Mouse (Mus musculus) gastrocnemius, adult 8-10 months (tissue): ENCODE data around the gene Gga2. TPM values are rescaled to one million over a fixed set of nuclear protein-coding genes. Genes with fewer than 3 reads are reported as not detected.
A peak's percentile ranks its signal among the peaks of the same experiment; 100 is the strongest.

Source experiments
- DNase-seq, 2 experiments: peaks; one replicate each; pipeline ENCODE4 v3.0.0; 2022; ENCODE audit warnings: low spot score in 2 of 2
- total RNA-seq, 4 experiments: library from RNA; stranded (reverse); gene quantifications; 2 replicates each; pipeline ENCODE4 v1.2.4; 2022

Gga2 gene
- total RNA-seq, 4 experiments from 2014 or later = 13.3 to 17.0 (median 15.2) TPM

GRCm38 (mm10) chr7:122012370-122012769 lies 8.7 kb downstream of the Gga2 start:
- DNase-seq = no peak

- no peak for DNase-seq
Observed at GRCm38 (mm10) chr7:122000396-122000795, 20.6 kb downstream of the Gga2 start.

DNA sequence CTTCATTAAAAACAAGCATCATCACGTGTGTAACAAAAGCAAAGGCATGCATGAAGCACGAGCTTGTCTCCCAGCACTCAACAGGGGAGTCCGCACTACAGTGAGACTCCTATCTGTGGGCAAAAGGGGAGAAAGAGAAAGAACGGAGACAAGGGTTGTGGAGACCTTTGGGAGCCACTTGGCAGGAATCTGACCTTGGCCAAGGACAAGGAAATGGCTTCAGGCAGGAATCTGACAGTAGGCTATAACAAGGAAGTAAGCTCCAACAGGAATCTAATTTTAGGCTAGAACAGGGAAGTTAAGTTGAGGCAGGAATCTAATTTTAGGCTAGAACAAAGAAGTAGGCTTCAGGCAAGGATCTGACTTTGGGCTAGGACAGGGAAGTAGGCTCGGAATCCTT lies 25.1 kb downstream of the Gga2 start:
- no peak for DNase-seq

DNA sequence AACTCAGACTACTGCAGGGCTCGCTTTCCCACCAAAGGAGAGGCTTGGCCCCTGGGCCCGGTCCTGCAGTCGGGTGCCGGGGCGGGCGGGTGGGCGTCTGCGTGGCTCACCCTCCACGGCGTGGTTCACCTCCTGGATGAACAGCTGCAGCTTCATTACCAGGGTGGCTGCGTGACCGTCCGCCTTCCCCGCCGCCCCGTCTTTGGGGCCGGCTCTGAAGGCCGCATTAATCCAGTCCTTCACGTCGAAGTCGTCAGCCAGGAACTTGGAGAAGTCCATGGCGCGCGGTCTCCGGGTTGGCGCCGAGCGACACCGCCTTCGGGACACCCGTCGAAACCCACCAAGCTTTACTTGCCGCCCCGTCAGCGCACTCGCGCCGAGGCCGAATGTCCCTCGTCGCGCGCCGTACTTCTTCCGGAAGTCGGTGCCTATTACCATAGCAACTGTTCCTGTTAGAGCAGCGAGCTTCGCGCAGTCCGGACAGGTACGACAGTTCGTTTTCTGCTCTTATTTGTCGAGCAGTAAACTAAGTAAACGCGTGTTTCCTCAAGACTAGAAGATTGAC lies 39.6 kb downstream of the Gga2 start, which contains the start of gene Cog7:
Cog7 (minus strand) TSS at position 405 of the 565 bp plus-strand sequence.
- DNase-seq = peak; percentile 76 to 83

GRCm38 (mm10) chr7:121975031-121975430 lies 46.0 kb downstream of the Gga2 start:
- no peak for DNase-seq

DNA sequence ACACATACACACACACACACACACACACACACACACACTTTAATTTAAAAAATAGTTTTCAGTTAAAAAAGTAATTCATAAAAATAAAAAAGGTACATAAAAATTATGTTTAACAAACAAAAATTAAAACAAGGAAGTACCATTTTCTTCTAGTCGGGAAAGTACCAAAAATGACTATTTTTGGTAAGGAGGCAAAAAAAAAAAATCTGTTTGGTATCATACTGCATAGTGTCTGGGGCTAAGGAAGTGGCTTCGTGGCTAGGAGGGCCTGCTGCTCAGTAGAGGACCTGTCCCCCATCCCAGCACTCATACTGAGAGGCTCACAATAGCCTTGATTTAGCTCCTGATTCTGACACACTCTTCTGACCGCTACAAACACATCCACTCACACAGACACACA lies 49.3 kb downstream of the Gga2 start:
- no peak for DNase-seq

DNA sequence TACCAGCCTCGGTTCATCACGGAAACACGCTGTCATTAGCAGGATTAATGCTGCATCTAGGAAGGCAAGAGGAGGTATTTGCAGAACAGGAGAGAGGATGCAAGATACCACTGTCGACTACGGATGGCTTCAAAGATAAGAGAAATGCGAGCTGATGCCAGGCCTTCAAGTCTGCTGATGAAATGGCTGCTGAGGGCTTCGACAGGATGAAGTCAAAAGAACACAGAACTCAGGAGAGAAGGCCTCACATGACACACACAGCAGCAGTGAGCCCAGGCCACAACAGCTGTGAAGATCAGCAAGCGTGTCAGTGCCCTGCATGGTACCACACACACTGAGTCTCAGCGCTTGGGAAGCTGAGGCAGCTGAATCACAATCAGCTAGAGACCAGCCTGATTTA lies 50.8 kb downstream of the Gga2 start:
- no peak for DNase-seq

GRCm38 (mm10) chr7:121968816-121969215 lies 52.2 kb downstream of the Gga2 start:
- DNase-seq = no peak

DNA sequence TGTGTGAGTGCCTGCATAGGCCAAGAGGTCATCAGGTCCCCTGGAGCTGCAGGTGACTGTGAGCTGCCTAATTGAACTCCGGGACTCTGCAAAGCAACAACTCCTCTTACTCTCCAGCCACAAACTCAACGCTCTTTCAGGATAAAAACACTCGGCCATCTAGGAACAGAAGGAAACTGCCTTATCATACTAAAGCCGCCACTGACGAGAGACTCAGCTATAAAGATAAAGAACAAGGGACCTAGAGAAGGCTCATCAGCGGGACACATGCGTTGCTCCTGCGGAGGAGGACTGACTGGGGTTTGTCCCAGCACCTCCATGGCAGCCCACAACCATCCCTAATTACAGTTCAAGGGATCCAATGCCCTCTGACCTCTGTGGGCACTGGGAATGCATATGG lies 52.8 kb downstream of the Gga2 start:
- no peak for DNase-seq

- no peak for DNase-seq
Observed at GRCm38 (mm10) chr7:121966169-121966568, 54.9 kb downstream of the Gga2 start.

GRCm38 (mm10) chr7:121963883-121964398 lies 57.1 kb downstream of the Gga2 start:
- DNase-seq = no peak

GRCm38 (mm10) chr7:121962571-121962959 lies 58.5 kb downstream of the Gga2 start:
- DNase-seq = no peak

- no peak for DNase-seq
Observed at GRCm38 (mm10) chr7:121961913-121962570, 59.0 kb downstream of the Gga2 start.

DNA sequence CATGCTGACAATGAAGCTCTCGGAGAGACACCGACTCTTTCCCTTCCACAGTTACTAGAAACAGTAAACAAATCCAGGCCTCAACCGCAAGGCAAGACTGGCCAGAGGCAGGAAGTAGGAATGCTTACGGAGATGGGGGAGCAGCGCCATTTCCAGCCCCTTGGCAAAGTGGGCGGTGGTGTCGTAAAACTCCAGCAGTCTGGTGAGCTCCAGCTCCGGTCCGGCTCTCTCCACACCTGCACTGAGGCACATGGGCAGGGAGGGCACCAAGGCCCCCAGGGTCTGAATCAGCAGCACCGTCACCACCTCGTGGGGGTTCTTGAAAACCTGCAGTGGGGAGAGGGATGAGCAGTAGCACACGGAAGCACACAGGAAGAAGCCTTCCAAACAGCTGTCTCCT lies 65.2 kb downstream of the Gga2 start:
- no peak for DNase-seq

- DNase-seq = no peak
Observed at GRCm38 (mm10) chr7:121954891-121955669, 65.9 kb downstream of the Gga2 start.

DNA sequence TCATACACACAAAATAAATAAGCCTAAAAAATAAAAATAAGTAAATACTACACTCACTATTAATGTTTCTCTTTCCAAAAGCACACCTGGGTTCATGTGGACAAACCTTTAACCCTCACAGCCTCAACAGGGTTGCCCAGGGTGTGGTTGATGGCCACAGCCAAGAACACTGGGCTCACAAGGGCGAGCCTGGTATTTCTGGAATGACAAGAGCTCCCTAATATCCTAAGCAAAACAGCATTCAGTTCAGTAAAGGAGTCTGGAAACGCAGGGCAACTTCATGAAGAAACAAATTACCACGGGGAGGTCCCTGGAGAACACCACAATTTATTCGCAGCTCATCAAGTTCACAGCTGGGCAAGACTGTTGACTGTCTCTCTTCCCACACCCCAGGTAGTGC lies 73.5 kb downstream of the Gga2 start:
- DNase-seq = no peak

- DNase-seq = no peak
Observed at GRCm38 (mm10) chr7:121946196-121946595, 74.8 kb downstream of the Gga2 start.

DNA sequence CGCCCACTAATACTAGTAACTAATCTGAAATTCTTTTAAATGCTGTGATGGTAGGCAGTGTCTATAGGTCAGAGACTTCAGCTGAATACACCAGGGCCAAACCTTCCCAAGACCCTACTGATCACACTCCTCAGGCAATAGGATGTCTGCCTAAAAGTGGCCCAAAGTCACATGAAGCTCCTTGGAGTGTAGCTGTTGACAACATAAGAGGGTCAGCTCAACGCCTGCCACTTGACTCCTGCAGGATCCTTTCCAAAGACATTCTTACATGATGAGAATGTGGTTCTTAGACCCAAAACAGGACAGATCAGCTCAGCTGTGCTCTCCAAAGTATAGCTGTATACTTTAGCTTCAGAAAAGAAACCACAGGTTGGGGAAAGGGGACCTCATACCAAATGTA lies 78.7 kb downstream of the Gga2 start:
- no peak for DNase-seq

- DNase-seq = no peak
Observed at GRCm38 (mm10) chr7:121941640-121942039, 79.4 kb downstream of the Gga2 start.

DNA sequence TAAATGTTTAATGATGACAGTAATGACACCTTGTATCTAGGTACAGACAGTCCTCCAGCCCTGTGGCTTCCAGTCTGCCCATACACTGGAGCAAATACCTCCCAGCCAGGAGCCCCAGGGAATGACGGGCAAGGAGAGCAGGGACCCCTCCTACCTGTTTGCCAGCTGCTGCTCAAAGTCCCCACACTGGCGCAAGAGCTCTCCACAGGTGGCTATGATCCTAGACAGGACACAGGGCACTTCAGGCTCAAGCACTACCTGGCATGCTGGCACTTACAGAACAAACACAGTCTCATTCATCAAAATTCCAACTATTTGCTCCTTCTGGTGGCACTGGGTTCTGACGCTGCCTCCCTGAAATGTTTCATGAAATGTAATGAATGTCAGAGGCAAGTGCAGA lies 80.0 kb downstream of the Gga2 start:
- no peak for DNase-seq

DNA sequence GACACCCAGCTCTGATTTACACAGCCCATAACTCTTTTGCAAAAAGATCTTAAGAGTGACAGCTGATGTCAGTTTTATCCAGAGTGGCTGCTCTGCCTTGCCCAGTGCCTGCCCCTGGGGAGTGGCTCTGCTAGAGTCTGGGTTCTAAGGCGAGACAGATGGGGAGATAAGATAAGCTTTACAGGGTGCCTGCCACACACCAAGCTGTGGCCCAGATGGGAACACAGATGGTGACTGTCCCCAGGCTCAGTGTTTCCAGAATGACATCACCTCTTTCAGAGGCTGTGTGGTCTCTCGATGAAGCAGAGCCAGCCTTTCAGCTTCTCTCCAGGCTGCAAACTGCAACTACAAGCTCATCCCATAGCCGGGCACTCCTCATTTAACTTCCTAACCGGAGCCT lies 81.3 kb downstream of the Gga2 start:
- no peak for DNase-seq

GRCm38 (mm10) chr7:121939244-121939643 lies 81.8 kb downstream of the Gga2 start:
- no peak for DNase-seq
